Comparison of ENCODE assay signal across 12 mouse cellular contexts in genomic region chr3:122510932-122511331, GRCm38 (mm10).
DNase-seq lines count a peak whose midpoint lies in the region; ATAC-seq and TF ChIP-seq lines count a peak whose summit lies in the region.
"Had no signal": no experiment of that assay in that cellular context is flagged by ENCODE, and none has a peak within 500 bp of the region (broad histone marks: within the 10 kb centered on the region; RNA-seq: fewer than 3 reads in every experiment).

No protein-coding gene starts in this region.

- H3K9ac ChIP-seq in heart, postnatal 0 days (replicated peaks; ENCODE audit: low read depth, low read length): no peak overlapping the region
- no peak overlapping the region for H3K9ac ChIP-seq in heart, embryonic 12.5 days
- no peak overlapping the region for H3K9ac ChIP-seq in intestine, embryonic 15.5 days
- H3K9ac ChIP-seq: lung, embryonic 14.5 days had no signal

- H3K27me3 ChIP-seq in heart, postnatal 0 days (ENCODE audit: control insufficient read depth, insufficient read depth, low read length): no peaks in the 10 kb centered on the region
- H3K27me3 ChIP-seq in heart, embryonic 12.5 days (replicated peaks): 0 out of 2 replicates have a peak, but pooled peaks cover 4% of the 10 kb centered on the region
- H3K27me3 ChIP-seq in intestine, embryonic 15.5 days (replicated peaks): no peaks in the 10 kb centered on the region
- no peaks in the 10 kb centered on the region for H3K27me3 ChIP-seq in limb, embryonic 10.5 days (ENCODE audit: low read depth, poor library complexity, severe bottlenecking)
- no peaks in the 10 kb centered on the region for H3K27me3 ChIP-seq in cerebellum, adult 2 months (ENCODE audit: control insufficient read depth, insufficient read depth, low read length)

- DNase-seq in heart, postnatal 0 days (ENCODE audit: low spot score): no peak
- DNase-seq in limb, embryonic 10.5 days (ENCODE audit: low spot score): no peak
- peak; percentile 14 for DNase-seq in skeletal muscle tissue, adult 2 months (ENCODE audit: low read depth, low spot score)
- DNase-seq in left cerebral cortex, postnatal 14 days (ENCODE audit: low spot score in 2 of 2): no peak
- DNase-seq in adrenal gland, postnatal 14 days: no peak
- DNase-seq in cerebellum, adult 2 months: no peak
- DNase-seq: adrenal gland, adult 8-10 months; lung, embryonic 14.5 days had no signal

- intact Hi-C loops in left cerebral cortex, postnatal 14 days (cut with DNase I): loop anchor here (10.0 kb wide), 1 partner anchor 104 kb away; the partner anchor contains the start of gene Fnbp1l

- 0 out of 2 replicates have a peak, but pooled peaks have one; percentile 43 for ATAC-seq in heart, postnatal 0 days (ENCODE audit: insufficient read depth, low read depth)
- ATAC-seq in heart, embryonic 12.5 days (ENCODE audit: insufficient number of reproducible peaks, low FRiP score): no peak
- peak; percentile 37 for ATAC-seq in intestine, embryonic 15.5 days
- ATAC-seq: hindbrain, embryonic 16.5 days had no signal

- TF ChIP-seq EP300 in heart, postnatal 0 days (IDR thresholded peaks at IDR 0.05; ENCODE audit: low read depth): no peak

- TF ChIP-seq CTCF in heart, postnatal 0 days (IDR thresholded peaks at IDR 0.05; ENCODE audit: low read depth): no peak
- no peak for TF ChIP-seq CTCF in cerebellum, adult 2 months (IDR thresholded peaks at IDR 0.05; ENCODE audit: borderline replicate concordance, insufficient read depth, low read depth, low read length)

- H3K27ac ChIP-seq in heart, postnatal 0 days (ENCODE audit: low read depth): no peak overlapping the region
- H3K27ac ChIP-seq in heart, embryonic 12.5 days (ENCODE audit: poor library complexity, severe bottlenecking): no peak overlapping the region
- H3K27ac ChIP-seq in intestine, embryonic 15.5 days: peak overlapping the region; percentile 92
- 0 out of 2 replicates have a peak overlapping the region, but pooled peaks have one; percentile 5 for H3K27ac ChIP-seq in limb, embryonic 10.5 days
- no peak overlapping the region for H3K27ac ChIP-seq in cerebellum, adult 2 months (ENCODE audit: insufficient read depth, low read length)
- H3K27ac ChIP-seq: midbrain, embryonic 10.5 days had no signal

- no peak overlapping the region for H3K4me2 ChIP-seq in heart, postnatal 0 days (ENCODE audit: low read depth, low read length)
- H3K4me2 ChIP-seq in heart, embryonic 12.5 days: no peak overlapping the region
- peak overlapping the region; percentile 38 for H3K4me2 ChIP-seq in intestine, embryonic 15.5 days (replicated peaks)
- H3K4me2 ChIP-seq: lung, embryonic 14.5 days had no signal

- TF ChIP-seq POLR2A in cerebellum, adult 2 months (IDR thresholded peaks at IDR 0.05; ENCODE audit: borderline replicate concordance, insufficient read depth, low read length): no peak

- H3K4me3 ChIP-seq in heart, postnatal 0 days (ENCODE audit: low read depth, low read length): no peak overlapping the region
- no peak overlapping the region for H3K4me3 ChIP-seq in heart, embryonic 12.5 days
- H3K4me3 ChIP-seq in intestine, embryonic 15.5 days (replicated peaks): no peak overlapping the region
- no peak overlapping the region for H3K4me3 ChIP-seq in limb, embryonic 10.5 days
- no peak overlapping the region for H3K4me3 ChIP-seq in cerebellum, adult 2 months (replicated peaks; ENCODE audit: insufficient read depth, low read depth, low read length)
- H3K4me3 ChIP-seq: midbrain, embryonic 10.5 days had no signal

- peaks cover 24% of the 10 kb centered on the region for H3K4me1 ChIP-seq in heart, postnatal 0 days (ENCODE audit: control insufficient read depth, insufficient read depth)
- H3K4me1 ChIP-seq in heart, embryonic 12.5 days (replicated peaks): peaks cover 31% of the 10 kb centered on the region
- peaks cover 25% of the 10 kb centered on the region for H3K4me1 ChIP-seq in intestine, embryonic 15.5 days (replicated peaks)
- peaks cover 50% of the 10 kb centered on the region for H3K4me1 ChIP-seq in limb, embryonic 10.5 days
- H3K4me1 ChIP-seq in cerebellum, adult 2 months (ENCODE audit: control insufficient read depth, insufficient read depth, low read length): no peaks in the 10 kb centered on the region

- no peaks in the 10 kb centered on the region for H3K9me3 ChIP-seq in heart, postnatal 0 days (replicated peaks; ENCODE audit: control insufficient read depth, low read length)
- H3K9me3 ChIP-seq in heart, embryonic 12.5 days (replicated peaks): no peaks in the 10 kb centered on the region
- no peaks in the 10 kb centered on the region for H3K9me3 ChIP-seq in intestine, embryonic 15.5 days
- no peaks in the 10 kb centered on the region for H3K9me3 ChIP-seq in limb, embryonic 10.5 days (replicated peaks)
- H3K9me3 ChIP-seq: midbrain, embryonic 10.5 days had no signal

- 61% methylated on average over 10 of the region's 10 CpGs for WGBS in heart, postnatal 0 days
- 60% methylated on average over 10 of the region's 10 CpGs for WGBS in heart, embryonic 12.5 days
- 57% methylated on average over 10 of the region's 10 CpGs for WGBS in intestine, embryonic 15.5 days
- 70% methylated on average over 10 of the region's 10 CpGs for WGBS in limb, embryonic 10.5 days
- WGBS in cerebellum, adult 2 months: 85% methylated on average over 10 of the region's 10 CpGs

- H3K36me3 ChIP-seq in heart, postnatal 0 days (replicated peaks; ENCODE audit: control insufficient read depth, insufficient read depth, low read length): 0 out of 2 replicates have a peak, but pooled peaks cover 5% of the 10 kb centered on the region
- no peaks in the 10 kb centered on the region for H3K36me3 ChIP-seq in heart, embryonic 12.5 days
- H3K36me3 ChIP-seq in intestine, embryonic 15.5 days: no peaks in the 10 kb centered on the region
- H3K36me3 ChIP-seq in limb, embryonic 10.5 days: peaks cover 9% of the 10 kb centered on the region

Comparison
In these comparisons a context has a peak if more than half of its experiments do, and no peak if none do; other contexts are left out.
1. H3K27ac ChIP-seq: peak in intestine, embryonic 15.5 days (single experiment) and limb, embryonic 10.5 days (single experiment); none in heart, postnatal 0 days (single experiment), heart, embryonic 12.5 days (single experiment) and cerebellum, adult 2 months (single experiment).